Mouse (Mus musculus): ENCODE data around the gene Comtd1. TPM values are rescaled to one million over a fixed set of nuclear protein-coding genes. Genes with fewer than 3 reads are reported as not detected.

The Comtd1 gene
- polyA plus RNA-seq, 3 experiments from 2014 or later = 15.0 to 21.0 (median 18.2) TPM

- ATAC-seq = no peak
Observed at GRCm38 (mm10) chr14:21802543-21803206, 46.1 kb downstream of the Comtd1 start.

GRCm38 (mm10) chr14:21801624-21802023, 47.2 kb downstream of the Comtd1 start:
- ATAC-seq = no peak

GRCm38 (mm10) chr14:21800641-21801040, 48.1 kb downstream of the Comtd1 start:
- no peak for ATAC-seq

Other genes with a start within 250 kb of the Comtd1 start
- not detected for gene Dupd1, start 134.4 kb downstream of the Comtd1 start, polyA plus RNA-seq (2017; shearing (Covaris generic))
- 1 to 10 TPM; 2.6 to 4.4 (median 3.7) TPM for gene Samd8, start 98.4 kb downstream of the Comtd1 start, polyA plus RNA-seq (2017; shearing (Covaris generic))
- gene Dusp13, start 97.8 kb downstream of the Comtd1 start, polyA plus RNA-seq (2017; shearing (Covaris generic)) = not detected
- 100 to 1,000 TPM; 242 to 259 (median 244) TPM for gene Vdac2, start 23.7 kb downstream of the Comtd1 start, polyA plus RNA-seq (2017; shearing (Covaris generic))
- gene Zfp503, start 140.6 kb upstream of the Comtd1 start, polyA plus RNA-seq (2017; shearing (Covaris generic)) = not detected
- gene Lrmda, start 170.7 kb upstream of the Comtd1 start, polyA plus RNA-seq (2017; shearing (Covaris generic)) = not detected